Mouse (Mus musculus) kidney, adult 2 months (tissue): ENCODE measurements around the gene Syt5. TPM values are rescaled to one million over a fixed set of nuclear protein-coding genes. Genes with fewer than 3 reads are reported as not detected.

Experiments
- DNase-seq: peaks from one replicate; pipeline ENCODE4 v3.0.0; 2021
- H3K27ac ChIP-seq: fragments of 200-500 bp; 2 replicates; pipeline ENCODE4 v1.5.1; 2012; ENCODE audit warnings: low read depth, low read length, control low read depth, inconsistent platforms; ENCODE audit not compliant: insufficient read depth
- H3K27me3 ChIP-seq: fragments of 200-500 bp; replicated peaks from 2 replicates; pipeline ENCODE4 v1.6.1; 2012; ENCODE audit warnings: mild to moderate bottlenecking, moderate library complexity, low read length, inconsistent platforms; ENCODE audit not compliant: control insufficient read depth, insufficient read depth
- H3K36me3 ChIP-seq: fragments of 200-500 bp; 2 replicates; pipeline ENCODE4 v1.6.1; 2012; ENCODE audit warnings: mild to moderate bottlenecking, moderate library complexity, low read length, inconsistent platforms; ENCODE audit not compliant: control insufficient read depth, insufficient read depth
- H3K4me1 ChIP-seq: fragments of 200-500 bp; 2 replicates; pipeline ENCODE4 v1.6.1; 2011; ENCODE audit warnings: low read length; ENCODE audit not compliant: control insufficient read depth, insufficient read depth
- H3K4me3 ChIP-seq: fragments of 200-500 bp; 2 replicates; pipeline ENCODE4 v1.5.1; 2011; ENCODE audit warnings: mild to moderate bottlenecking, low read depth, low read length, control low read depth; ENCODE audit not compliant: insufficient read depth
- CTCF ChIP-seq: fragments of 200-500 bp; conservative IDR thresholded peaks from 2 replicates; pipeline ENCODE4 v1.5.1; 2011; ENCODE audit warnings: low read depth, mild to moderate bottlenecking, control low read depth, low read length, moderate library complexity, mixed read lengths; ENCODE audit not compliant: insufficient read depth, insufficient read length
- POLR2A ChIP-seq: fragments of 200-500 bp; IDR thresholded peaks from one replicate; pipeline ENCODE4 v1.6.1; 2011; ENCODE audit warnings: low read depth, low read length, control low read depth
- WGBS: fragments of 180-500 bp; shearing (Covaris S2); methylation state at CpG from one replicate; pipeline ENCODE4 v1.1.7; 2018; 5-methylcytosine and 5-hydroxymethylcytosine counted together
- polyA plus RNA-seq: library from polyadenylated mRNA; depleted of rRNA; stranded (reverse); fragments of >200 nt; gene quantifications from 2 replicates; pipeline ENCODE4 v1.2.3, GENCODE M21; 2012

Syt5 gene
- polyA plus RNA-seq, 1 experiment = 0.55 TPM

GRCm38 (mm10) chr7:4503858-4504257 is 43.5 kb downstream of the Syt5 start:
- no peak overlapping the region for H3K27ac ChIP-seq
- H3K27me3 ChIP-seq = no peaks in the 10 kb centered on the region
- no peak for DNase-seq
- WGBS = 75% methylated on average over 5 of the region's 5 CpGs
- TF ChIP-seq CTCF = no peak
- no peak for TF ChIP-seq POLR2A
- H3K4me3 ChIP-seq = no peak overlapping the region
- H3K36me3 ChIP-seq = no peaks in the 10 kb centered on the region
- peaks cover 9% of the 10 kb centered on the region; the same call in 1 of the 2 replicates for H3K4me1 ChIP-seq

DNA sequence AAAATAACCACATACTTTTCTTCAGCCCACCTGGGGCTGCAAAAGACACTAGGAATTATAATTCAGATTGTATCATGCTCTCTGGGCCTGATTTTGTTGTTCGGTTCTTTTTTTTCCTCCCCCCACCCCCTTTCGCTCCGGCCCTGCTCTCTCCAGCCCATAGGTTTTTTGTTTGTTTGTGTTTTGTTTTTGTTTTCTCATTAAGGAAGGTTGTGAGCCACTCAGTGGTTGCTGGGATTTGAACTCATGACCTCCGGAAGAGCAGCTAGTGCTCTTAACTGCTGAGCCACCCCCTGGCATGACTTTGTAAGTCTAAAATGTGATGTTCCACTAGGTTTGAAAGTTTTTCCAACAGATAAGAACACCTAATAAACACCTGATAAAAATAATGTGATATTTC is 44.2 kb downstream of the Syt5 start:
- Histone ChIP-seq H3K27ac (no peak overlapping the region), H3K36me3 (no peaks in the 10 kb centered on the region), H3K4me1 (peaks cover 13% of the 10 kb centered on the region; the same call in 1 of the 2 replicates), H3K27me3 (no peaks in the 10 kb centered on the region), H3K4me3 (no peak overlapping the region)
- TF ChIP-seq CTCF (no peak), POLR2A (no peak)
- WGBS = 83% methylated on average over 4 of the region's 4 CpGs
- no peak for DNase-seq

DNA sequence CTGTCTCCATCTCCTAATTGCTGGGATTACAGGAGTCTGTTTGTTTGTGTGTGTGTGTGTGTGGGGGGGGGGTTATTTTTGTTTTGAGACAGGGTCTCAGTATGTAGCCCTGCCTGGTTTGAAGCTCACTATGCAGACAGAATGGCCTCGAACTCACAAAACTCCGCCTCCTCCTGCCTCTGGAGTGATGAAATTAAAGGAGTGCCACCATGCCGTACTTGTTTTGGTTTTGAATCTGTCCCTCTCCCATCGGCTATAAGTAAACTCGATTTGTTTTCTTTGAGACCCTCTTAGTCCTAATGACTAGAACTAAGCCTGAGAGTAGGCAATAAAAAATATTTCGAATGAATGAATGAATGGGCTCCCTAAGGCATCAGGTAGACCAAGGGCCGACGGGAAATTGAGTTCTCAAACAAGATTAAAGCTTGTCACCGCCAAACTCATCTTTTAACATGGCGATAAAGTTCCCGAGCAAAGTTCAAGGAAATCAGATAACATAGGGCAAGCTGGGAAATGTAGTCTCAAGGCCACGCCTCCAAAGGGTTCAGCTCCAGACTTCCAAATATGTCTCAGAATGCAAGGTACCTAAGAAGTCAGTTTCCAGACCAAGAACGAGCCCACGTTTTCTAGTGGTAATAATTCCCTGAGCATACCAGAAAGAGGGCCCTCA is 44.8 kb downstream of the Syt5 start:
- TF ChIP-seq POLR2A (no peak), CTCF (no peak)
- H3K4me1 ChIP-seq = peaks cover 13% of the 10 kb centered on the region; the same call in 1 of the 2 replicates
- DNase-seq = peak; percentile 83
- H3K27ac ChIP-seq = no peak overlapping the region
- no peaks in the 10 kb centered on the region for H3K27me3 ChIP-seq
- H3K36me3 ChIP-seq = no peaks in the 10 kb centered on the region
- WGBS = 10% methylated on average over 14 of the region's 14 CpGs
- H3K4me3 ChIP-seq = no peak overlapping the region; the same call in 1 of the 2 replicates

DNA sequence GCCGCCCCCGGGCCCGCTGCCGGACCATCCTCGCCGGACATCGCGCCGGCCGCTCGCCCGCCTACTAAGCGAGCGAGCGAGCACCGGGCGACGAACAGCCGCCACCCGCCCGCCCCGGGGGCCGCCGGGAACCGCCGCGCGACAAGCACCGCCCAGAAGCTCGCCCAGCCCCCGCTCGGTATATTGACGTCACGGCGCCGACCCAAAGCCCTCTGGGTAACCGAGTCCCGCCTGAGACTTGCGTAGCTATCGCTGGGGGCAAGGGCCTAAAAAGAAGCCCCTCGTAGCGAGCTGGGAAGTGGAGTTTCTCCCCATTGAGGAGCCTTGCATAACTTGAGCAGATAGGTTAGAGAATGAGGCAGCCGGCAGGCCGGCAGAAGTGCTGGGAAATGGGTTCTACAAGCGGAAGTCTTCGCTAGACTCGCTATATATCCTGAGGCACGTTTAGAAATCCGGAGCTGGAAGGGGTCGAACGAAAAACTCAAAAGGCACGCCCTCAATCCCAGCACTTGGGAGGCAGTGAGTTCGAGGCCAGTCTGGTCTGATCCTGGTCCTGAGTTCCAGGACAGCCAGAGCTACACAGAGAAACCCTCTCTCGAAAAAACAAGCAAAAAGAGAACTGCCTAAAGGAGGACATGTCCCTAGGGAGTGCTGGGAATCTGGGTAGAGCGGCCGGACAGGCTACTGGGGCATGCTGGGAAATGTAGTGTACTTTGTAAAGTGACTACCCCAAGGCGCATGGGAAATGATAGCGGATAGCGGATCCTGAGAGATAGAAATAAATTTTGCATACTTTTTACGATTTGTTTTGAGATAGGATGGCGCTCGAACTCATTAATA is 45.6 kb downstream of the Syt5 start, which contains the start of gene Ppp1r12c:
Gene Ppp1r12c (minus strand): TSS at position 123 of the 840 bp plus-strand sequence.
- Histone ChIP-seq H3K4me1 (peaks cover 13% of the 10 kb centered on the region; the same call in 1 of the 2 replicates), H3K4me3 (peak within 1 kb of the TSS; percentile 91), H3K36me3 (no peaks in the 10 kb centered on the region), H3K27me3 (no peaks in the 10 kb centered on the region), H3K27ac (peak within 1 kb of the TSS; percentile 93)
- peak; percentile 96 for DNase-seq
- 1% methylated on average over 62 of the region's 62 CpGs for WGBS
- TF ChIP-seq POLR2A (no peak), CTCF (no peak)

GRCm38 (mm10) chr7:4500892-4501471 is 46.4 kb downstream of the Syt5 start:
- Histone ChIP-seq H3K27me3 (no peaks in the 10 kb centered on the region), H3K4me3 (peak overlapping the region; percentile 91), H3K4me1 (peaks cover 13% of the 10 kb centered on the region; the same call in 1 of the 2 replicates), H3K36me3 (no peaks in the 10 kb centered on the region), H3K27ac (peak overlapping the region; percentile 74)
- no peak for TF ChIP-seq POLR2A
- TF ChIP-seq CTCF = no peak
- WGBS = under 1% methylated on average over 42 of the region's 52 CpGs
- DNase-seq = peak; percentile 32

DNA sequence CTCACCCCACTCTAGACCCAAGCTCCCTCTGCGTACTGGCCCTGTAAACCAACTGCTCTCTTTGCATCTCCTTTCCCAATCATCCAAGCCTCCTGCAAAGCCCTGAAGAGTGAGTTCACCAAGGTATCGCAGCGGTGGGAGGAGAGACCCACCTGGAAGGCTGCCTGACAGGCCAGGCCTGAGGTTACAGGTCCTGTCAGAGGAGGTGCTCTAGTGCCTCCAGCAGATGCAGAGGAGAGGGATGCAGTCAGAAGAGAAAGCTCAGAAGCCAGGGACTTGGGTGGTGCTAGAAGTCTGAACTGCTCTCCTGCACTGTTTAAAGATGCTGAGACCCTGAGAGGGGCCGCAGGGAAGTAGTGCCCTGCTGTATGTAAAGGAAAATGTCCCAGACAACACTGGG is 48.3 kb downstream of the Syt5 start:
- no peak overlapping the region for H3K27ac ChIP-seq
- no peak for DNase-seq
- H3K36me3 ChIP-seq = no peaks in the 10 kb centered on the region
- TF ChIP-seq POLR2A (no peak), CTCF (no peak)
- 91% methylated on average over 4 of the region's 4 CpGs for WGBS
- no peak overlapping the region for H3K4me3 ChIP-seq
- H3K27me3 ChIP-seq = no peaks in the 10 kb centered on the region
- H3K4me1 ChIP-seq = peaks cover 13% of the 10 kb centered on the region; the same call in 1 of the 2 replicates

- Histone ChIP-seq H3K36me3 (no peaks in the 10 kb centered on the region), H3K27ac (peak overlapping the region; percentile 29; the same call in 1 of the 2 replicates), H3K4me1 (peaks cover 13% of the 10 kb centered on the region; the same call in 1 of the 2 replicates), H3K4me3 (no peak overlapping the region), H3K27me3 (no peaks in the 10 kb centered on the region)
- 21% methylated on average over 9 of the region's 9 CpGs for WGBS
- no peak for TF ChIP-seq POLR2A
- TF ChIP-seq CTCF = no peak
- peak; percentile 62 for DNase-seq
Observed at GRCm38 (mm10) chr7:4498251-4498650, 49.1 kb downstream of the Syt5 start.
